Mouse (Mus musculus): ENCODE measurements at regions not wholly inside any gene's neighbourhood (a gene's known extent, or its start where the extent isn't known, plus 50 kb on each side); places are given as distances from the start of the nearest gene placed in this dataset.

- Histone ChIP-seq H3K4me1 (ENCODE audit: control insufficient read depth, insufficient read depth, insufficient read length, low read length) (no peaks in the 10 kb centered on the region), H3K4me3 (ENCODE audit: low read depth, low read length) (no peak overlapping the region), H3K27me3 (ENCODE audit: control insufficient read depth, insufficient read depth, low read length) (no peaks in the 10 kb centered on the region), H3K36me3 (ENCODE audit: control insufficient read depth, insufficient read depth, low read length) (no peaks in the 10 kb centered on the region), H3K27ac (ENCODE audit: insufficient read depth, low read depth, low read length) (no peak overlapping the region)
- TF ChIP-seq CTCF (IDR thresholded peaks at IDR 0.05; ENCODE audit: extremely low read depth, insufficient read length, insufficient replicate concordance, low read depth, low read length) (no peak), POLR2A (IDR thresholded peaks at IDR 0.05; ENCODE audit: low read depth, low read length) (no peak)
- 51% methylated on average over 3 of the region's 3 CpGs for WGBS
Measured at GRCm38 (mm10) chr9:43658186-43658585, 85.6 kb upstream of the Nectin1 start.

GRCm38 (mm10) chr9:43659237-43659636, 84.5 kb upstream of the Nectin1 start:
- no peak overlapping the region for H3K27ac ChIP-seq (ENCODE audit: insufficient read depth, low read depth, low read length)
- no peaks in the 10 kb centered on the region for H3K36me3 ChIP-seq (ENCODE audit: control insufficient read depth, insufficient read depth, low read length)
- 66% methylated on average over 6 of the region's 6 CpGs for WGBS
- no peak for TF ChIP-seq CTCF (IDR thresholded peaks at IDR 0.05; ENCODE audit: extremely low read depth, insufficient read length, insufficient replicate concordance, low read depth, low read length)
- TF ChIP-seq POLR2A (IDR thresholded peaks at IDR 0.05; ENCODE audit: low read depth, low read length): no peak
- no peak overlapping the region for H3K4me3 ChIP-seq (ENCODE audit: low read depth, low read length)
- no peaks in the 10 kb centered on the region for H3K4me1 ChIP-seq (ENCODE audit: control insufficient read depth, insufficient read depth, insufficient read length, low read length)
- H3K27me3 ChIP-seq (ENCODE audit: control insufficient read depth, insufficient read depth, low read length): no peaks in the 10 kb centered on the region

GRCm38 (mm10) chr9:43660151-43660550, 83.6 kb upstream of the Nectin1 start:
- Histone ChIP-seq H3K4me1 (ENCODE audit: control insufficient read depth, insufficient read depth, insufficient read length, low read length) (no peaks in the 10 kb centered on the region), H3K4me3 (ENCODE audit: low read depth, low read length) (no peak overlapping the region), H3K27me3 (ENCODE audit: control insufficient read depth, insufficient read depth, low read length) (no peaks in the 10 kb centered on the region), H3K27ac (ENCODE audit: insufficient read depth, low read depth, low read length) (no peak overlapping the region), H3K36me3 (ENCODE audit: control insufficient read depth, insufficient read depth, low read length) (no peaks in the 10 kb centered on the region)
- TF ChIP-seq POLR2A (IDR thresholded peaks at IDR 0.05; ENCODE audit: low read depth, low read length) (no peak), CTCF (IDR thresholded peaks at IDR 0.05; ENCODE audit: extremely low read depth, insufficient read length, insufficient replicate concordance, low read depth, low read length) (no peak)
- 66% methylated on average over 5 of the region's 5 CpGs for WGBS

- TF ChIP-seq CTCF (IDR thresholded peaks at IDR 0.05; ENCODE audit: extremely low read depth, insufficient read length, insufficient replicate concordance, low read depth, low read length): no peak
- no peak for TF ChIP-seq POLR2A (IDR thresholded peaks at IDR 0.05; ENCODE audit: low read depth, low read length)
- Histone ChIP-seq H3K4me1 (ENCODE audit: control insufficient read depth, insufficient read depth, insufficient read length, low read length) (no peaks in the 10 kb centered on the region), H3K27ac (ENCODE audit: insufficient read depth, low read depth, low read length) (no peak overlapping the region), H3K36me3 (ENCODE audit: control insufficient read depth, insufficient read depth, low read length) (no peaks in the 10 kb centered on the region), H3K27me3 (ENCODE audit: control insufficient read depth, insufficient read depth, low read length) (no peaks in the 10 kb centered on the region), H3K4me3 (ENCODE audit: low read depth, low read length) (no peak overlapping the region)
- 38% methylated on average over 11 of the region's 11 CpGs for WGBS
Measured at GRCm38 (mm10) chr9:43660896-43661563, 82.8 kb upstream of the Nectin1 start.

- Histone ChIP-seq H3K36me3 (ENCODE audit: control insufficient read depth, insufficient read depth, low read length) (no peaks in the 10 kb centered on the region), H3K4me1 (ENCODE audit: control insufficient read depth, insufficient read depth, insufficient read length, low read length) (no peaks in the 10 kb centered on the region), H3K4me3 (ENCODE audit: low read depth, low read length) (no peak overlapping the region), H3K27ac (ENCODE audit: insufficient read depth, low read depth, low read length) (no peak overlapping the region), H3K27me3 (ENCODE audit: control insufficient read depth, insufficient read depth, low read length) (no peaks in the 10 kb centered on the region)
- WGBS: 59% methylated on average over 6 of the region's 6 CpGs
- TF ChIP-seq POLR2A (IDR thresholded peaks at IDR 0.05; ENCODE audit: low read depth, low read length): no peak
- no peak for TF ChIP-seq CTCF (IDR thresholded peaks at IDR 0.05; ENCODE audit: extremely low read depth, insufficient read length, insufficient replicate concordance, low read depth, low read length)
Measured at GRCm38 (mm10) chr9:43661646-43662045, 82.1 kb upstream of the Nectin1 start.

- 67% methylated on average over 6 of the region's 6 CpGs for WGBS
- Histone ChIP-seq H3K36me3 (ENCODE audit: control insufficient read depth, insufficient read depth, low read length) (no peaks in the 10 kb centered on the region), H3K27me3 (ENCODE audit: control insufficient read depth, insufficient read depth, low read length) (no peaks in the 10 kb centered on the region), H3K27ac (ENCODE audit: insufficient read depth, low read depth, low read length) (no peak overlapping the region), H3K4me1 (ENCODE audit: control insufficient read depth, insufficient read depth, insufficient read length, low read length) (no peaks in the 10 kb centered on the region), H3K4me3 (ENCODE audit: low read depth, low read length) (no peak overlapping the region)
- TF ChIP-seq CTCF (IDR thresholded peaks at IDR 0.05; ENCODE audit: extremely low read depth, insufficient read length, insufficient replicate concordance, low read depth, low read length) (no peak), POLR2A (IDR thresholded peaks at IDR 0.05; ENCODE audit: low read depth, low read length) (no peak)
Measured at GRCm38 (mm10) chr9:43667386-43667785, 76.4 kb upstream of the Nectin1 start.

- Histone ChIP-seq H3K27me3 (ENCODE audit: control insufficient read depth, insufficient read depth, low read length) (no peaks in the 10 kb centered on the region), H3K4me1 (ENCODE audit: control insufficient read depth, insufficient read depth, insufficient read length, low read length) (no peaks in the 10 kb centered on the region), H3K4me3 (ENCODE audit: low read depth, low read length) (no peak overlapping the region), H3K27ac (ENCODE audit: insufficient read depth, low read depth, low read length) (no peak overlapping the region), H3K36me3 (ENCODE audit: control insufficient read depth, insufficient read depth, low read length) (no peaks in the 10 kb centered on the region)
- 74% methylated on average over 4 of the region's 4 CpGs for WGBS
- TF ChIP-seq POLR2A (IDR thresholded peaks at IDR 0.05; ENCODE audit: low read depth, low read length) (no peak), CTCF (IDR thresholded peaks at IDR 0.05; ENCODE audit: extremely low read depth, insufficient read length, insufficient replicate concordance, low read depth, low read length) (no peak)
Measured at GRCm38 (mm10) chr9:43667974-43668373, 75.8 kb upstream of the Nectin1 start.

All from small intestine, adult 2 months (tissue).